Comparison of ENCODE assay signal across 8 mouse cellular contexts in the genomic region with DNA sequence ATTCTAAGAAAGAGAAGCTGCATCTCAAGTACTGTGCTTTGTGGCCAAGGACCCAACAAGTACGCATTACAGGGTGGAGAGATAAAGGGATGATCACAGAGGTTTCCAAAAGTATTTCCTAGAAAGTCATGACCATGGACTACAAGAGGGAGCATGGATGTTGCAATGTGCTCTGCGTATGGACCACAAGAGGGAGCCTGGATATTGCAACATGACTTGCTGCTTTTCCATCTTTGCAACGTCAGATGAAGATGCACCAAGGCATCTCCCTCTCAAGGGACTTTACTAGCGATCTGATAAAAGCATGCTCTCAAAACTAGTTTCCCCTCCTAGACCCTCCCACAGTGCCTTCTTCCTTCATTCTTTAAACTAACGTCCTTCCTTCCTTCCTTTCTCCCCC.
DNase-seq lines count a peak whose midpoint lies in the region; ATAC-seq lines count a peak whose summit lies in the region.

No protein-coding gene starts in this region.

- no peak for DNase-seq in forebrain, embryonic 10.5 days (ENCODE audit: extremely low spot score, low spot score)
- DNase-seq in right cerebral cortex, postnatal 4 days, result peak; percentile 7
- DNase-seq in adrenal gland, postnatal 4 days (ENCODE audit: low spot score in 2 of 2), result no peak
- DNase-seq in urinary bladder, postnatal 25 days (ENCODE audit: low spot score), result no peak

- H3K4me3 ChIP-seq in forebrain, embryonic 15.5 days, result no peak overlapping the region
- no peak overlapping the region for H3K4me3 ChIP-seq in forebrain, embryonic 10.5 days
- H3K4me3 ChIP-seq in midbrain, embryonic 16.5 days (ENCODE audit: low read depth, low read length), result no peak overlapping the region
- H3K4me3 ChIP-seq in midbrain, embryonic 13.5 days (replicated peaks), result no peak overlapping the region

- no peaks in the 10 kb centered on the region for H3K9me3 ChIP-seq in forebrain, embryonic 15.5 days
- no peaks in the 10 kb centered on the region for H3K9me3 ChIP-seq in forebrain, embryonic 10.5 days
- H3K9me3 ChIP-seq in midbrain, embryonic 16.5 days (replicated peaks; ENCODE audit: control insufficient read depth, low read length, poor library complexity, severe bottlenecking), result no peaks in the 10 kb centered on the region
- H3K9me3 ChIP-seq in midbrain, embryonic 13.5 days, result no peaks in the 10 kb centered on the region

- no peak overlapping the region for H3K9ac ChIP-seq in forebrain, embryonic 15.5 days (replicated peaks)
- H3K9ac ChIP-seq in midbrain, embryonic 16.5 days (ENCODE audit: low read depth, low read length), result no peak overlapping the region
- no peak overlapping the region for H3K9ac ChIP-seq in midbrain, embryonic 13.5 days (replicated peaks)

- 53% methylated on average over 5 of the region's 5 CpGs for WGBS in forebrain, embryonic 15.5 days
- 65% methylated on average over 5 of the region's 5 CpGs for WGBS in forebrain, embryonic 10.5 days
- 52% methylated on average over 5 of the region's 5 CpGs for WGBS in midbrain, embryonic 16.5 days
- WGBS in midbrain, embryonic 13.5 days, result 54% methylated on average over 5 of the region's 5 CpGs

- no peaks in the 10 kb centered on the region for H3K4me1 ChIP-seq in forebrain, embryonic 15.5 days
- H3K4me1 ChIP-seq in forebrain, embryonic 10.5 days, result no peaks in the 10 kb centered on the region
- no peaks in the 10 kb centered on the region for H3K4me1 ChIP-seq in midbrain, embryonic 16.5 days (ENCODE audit: control insufficient read depth, insufficient read depth, low read length)
- no peaks in the 10 kb centered on the region for H3K4me1 ChIP-seq in midbrain, embryonic 13.5 days (replicated peaks)

- ATAC-seq in forebrain, embryonic 15.5 days (replicated peaks), result peak; percentile 55; the same call in 1 of the 2 replicates
- ATAC-seq in midbrain, embryonic 16.5 days, result peak; percentile 32; the same call in 1 of the 2 replicates
- no peak for ATAC-seq in midbrain, embryonic 13.5 days
- peak; percentile 50 for ATAC-seq in granulocyte monocyte progenitor cell, adult 5-6 weeks (replicated peaks; ENCODE audit: poor library complexity, severe bottlenecking)

- no peaks in the 10 kb centered on the region for H3K36me3 ChIP-seq in forebrain, embryonic 15.5 days
- no peaks in the 10 kb centered on the region for H3K36me3 ChIP-seq in forebrain, embryonic 10.5 days (replicated peaks)
- H3K36me3 ChIP-seq in midbrain, embryonic 16.5 days (ENCODE audit: control insufficient read depth, insufficient read depth, low read length), result no peaks in the 10 kb centered on the region
- no peaks in the 10 kb centered on the region for H3K36me3 ChIP-seq in midbrain, embryonic 13.5 days

- H3K27me3 ChIP-seq in forebrain, embryonic 15.5 days, result no peaks in the 10 kb centered on the region
- no peaks in the 10 kb centered on the region for H3K27me3 ChIP-seq in forebrain, embryonic 10.5 days (ENCODE audit: poor library complexity, severe bottlenecking)
- no peaks in the 10 kb centered on the region for H3K27me3 ChIP-seq in midbrain, embryonic 16.5 days (ENCODE audit: control insufficient read depth, insufficient read depth, low read depth, low read length)
- no peaks in the 10 kb centered on the region for H3K27me3 ChIP-seq in midbrain, embryonic 13.5 days

- no peak overlapping the region for H3K27ac ChIP-seq in forebrain, embryonic 15.5 days (replicated peaks)
- no peak overlapping the region for H3K27ac ChIP-seq in forebrain, embryonic 10.5 days
- no peak overlapping the region for H3K27ac ChIP-seq in midbrain, embryonic 16.5 days (ENCODE audit: low read length)
- H3K27ac ChIP-seq in midbrain, embryonic 13.5 days, result no peak overlapping the region

- no peak overlapping the region for H3K4me2 ChIP-seq in forebrain, embryonic 15.5 days (replicated peaks)
- peak overlapping the region; percentile 26; the same call in 1 of the 2 replicates for H3K4me2 ChIP-seq in midbrain, embryonic 16.5 days (ENCODE audit: low read length)
- H3K4me2 ChIP-seq in midbrain, embryonic 13.5 days (replicated peaks), result no peak overlapping the region
